Mouse (Mus musculus) small intestine, adult 2 months (tissue): ENCODE data around the gene Gsk3a. TPM values are rescaled to one million over a fixed set of nuclear protein-coding genes. Genes with fewer than 3 reads are reported as not detected.
A peak's percentile ranks its signal among the peaks of the same experiment; 100 is the strongest.

Experiments
- H3K27ac ChIP-seq: fragments of 200-500 bp; 2 replicates; pipeline ENCODE4 v1.5.1; 2012; ENCODE audit warnings: low read depth, low read length, control low read depth, inconsistent platforms; ENCODE audit not compliant: insufficient read depth
- H3K27me3 ChIP-seq: fragments of 200-500 bp; 2 replicates; pipeline ENCODE4 v1.6.1; 2012; ENCODE audit warnings: mild to moderate bottlenecking, moderate library complexity, low read length, inconsistent platforms; ENCODE audit not compliant: control insufficient read depth, insufficient read depth
- H3K36me3 ChIP-seq: fragments of 200-500 bp; 2 replicates; pipeline ENCODE4 v1.6.1; 2012; ENCODE audit warnings: mild to moderate bottlenecking, low read length, control low read depth, inconsistent platforms; ENCODE audit not compliant: control insufficient read depth, insufficient read depth
- H3K4me1 ChIP-seq: fragments of 200-500 bp; 2 replicates; pipeline ENCODE4 v1.6.1; 2012; ENCODE audit warnings: low read length, inconsistent platforms, mixed read lengths; ENCODE audit not compliant: control insufficient read depth, insufficient read depth, insufficient read length
- H3K4me3 ChIP-seq: fragments of 200-500 bp; 2 replicates; pipeline ENCODE4 v1.5.1; 2012; ENCODE audit warnings: low read depth, mild to moderate bottlenecking, control low read depth, inconsistent platforms, low read length, moderate library complexity
- CTCF ChIP-seq: fragments of 200-500 bp; IDR thresholded peaks from 2 replicates; pipeline ENCODE4 v1.5.1; 2012; ENCODE audit warnings: low read depth, mild to moderate bottlenecking, control low read depth, inconsistent platforms, low read length, moderate library complexity, mixed read lengths; ENCODE audit not compliant: insufficient replicate concordance, insufficient read length; ENCODE audit errors: extremely low read depth
- POLR2A ChIP-seq: fragments of 200-500 bp; IDR thresholded peaks from 2 replicates; pipeline ENCODE4 v1.6.1; 2012; ENCODE audit warnings: low read depth, mild to moderate bottlenecking, control low read depth, inconsistent platforms, low read length, moderate library complexity
- WGBS: fragments of 180-500 bp; shearing (Covaris S2); methylation state at CpG from one replicate; pipeline ENCODE4 v1.1.7; 2018; 5-methylcytosine and 5-hydroxymethylcytosine counted together
- polyA plus RNA-seq: library from polyadenylated mRNA; depleted of rRNA; stranded (reverse); fragments of >200 nt; gene quantifications from 2 replicates; pipeline ENCODE4 v1.2.3, GENCODE M21; 2012

The Gsk3a gene
- polyA plus RNA-seq, 1 experiment, result 163 TPM

- Histone ChIP-seq H3K4me1 (no peaks in the 10 kb centered on the region), H3K27me3 (peaks cover 2% of the 10 kb centered on the region; the same call in 1 of the 2 replicates), H3K4me3 (no peak overlapping the region), H3K27ac (no peak overlapping the region), H3K36me3 (no peaks in the 10 kb centered on the region)
- TF ChIP-seq CTCF (peak; percentile 92; the same call in 1 of the 2 replicates), POLR2A (no peak)
- WGBS, result 31% methylated on average over 21 of the region's 21 CpGs
These were observed 49.7 kb downstream of the Gsk3a start for GRCm38 (mm10) chr7:25187662-25188650.

- TF ChIP-seq CTCF (no peak), POLR2A (no peak)
- H3K27me3 ChIP-seq, result peaks cover 35% of the 10 kb centered on the region
- peaks cover 1% of the 10 kb centered on the region for H3K4me1 ChIP-seq
- H3K27ac ChIP-seq, result no peak overlapping the region
- WGBS, result 71% methylated on average over 6 of the region's 6 CpGs
- H3K36me3 ChIP-seq, result no peaks in the 10 kb centered on the region
- H3K4me3 ChIP-seq, result no peak overlapping the region
These were observed 53.6 kb downstream of the Gsk3a start for GRCm38 (mm10) chr7:25184091-25184490.

GRCm38 (mm10) chr7:25181814-25182213 lies 55.8 kb downstream of the Gsk3a start:
- WGBS, result 12% methylated on average over 21 of the region's 21 CpGs
- H3K4me1 ChIP-seq, result peaks cover 5% of the 10 kb centered on the region
- peak overlapping the region; percentile 6; the same call in 1 of the 2 replicates for H3K4me3 ChIP-seq
- H3K36me3 ChIP-seq, result no peaks in the 10 kb centered on the region
- peaks cover 56% of the 10 kb centered on the region for H3K27me3 ChIP-seq
- TF ChIP-seq CTCF, result no peak
- TF ChIP-seq POLR2A, result no peak
- no peak overlapping the region for H3K27ac ChIP-seq

- peak overlapping the region; percentile 6; the same call in 1 of the 2 replicates for H3K4me3 ChIP-seq
- peaks cover 59% of the 10 kb centered on the region for H3K27me3 ChIP-seq
These were observed 56.3 kb downstream of the Gsk3a start for GRCm38 (mm10) chr7:25181331-25181790.

GRCm38 (mm10) chr7:25180512-25180911 lies 57.1 kb downstream of the Gsk3a start:
- H3K27me3 ChIP-seq, result peaks cover 61% of the 10 kb centered on the region
- no peak overlapping the region for H3K4me3 ChIP-seq
- H3K4me1 ChIP-seq, result peaks cover 5% of the 10 kb centered on the region
- TF ChIP-seq POLR2A (no peak), CTCF (no peak)
- H3K36me3 ChIP-seq, result no peaks in the 10 kb centered on the region
- WGBS, result 14% methylated on average over 6 of the region's 6 CpGs
- no peak overlapping the region for H3K27ac ChIP-seq

More at GRCm38 (mm10) chr7:25181331-25181790, 56.3 kb downstream of the Gsk3a start:
- H3K27ac ChIP-seq, result no peak overlapping the region
- H3K36me3 ChIP-seq, result no peaks in the 10 kb centered on the region
- WGBS, result 3% methylated on average over 15 of the region's 15 CpGs
- peaks cover 5% of the 10 kb centered on the region for H3K4me1 ChIP-seq
- TF ChIP-seq CTCF (peak; percentile 72; the same call in 1 of the 2 replicates), POLR2A (no peak; the same call in 1 of the 2 replicates)

GRCm38 (mm10) chr7:25179606-25180161 lies 58.0 kb downstream of the Gsk3a start, which contains the start of gene Pou2f2:
Gene Pou2f2, minus strand, starts transcription at chr7:25179726.
- no peak for TF ChIP-seq CTCF
- TF ChIP-seq POLR2A, result no peak
- 1% methylated on average over 50 of the region's 56 CpGs for WGBS
- Histone ChIP-seq H3K4me1 (peaks cover 5% of the 10 kb centered on the region), H3K4me3 (peak within 1 kb of the TSS; percentile 54), H3K27ac (no peak within 1 kb of the TSS), H3K27me3 (peaks cover 61% of the 10 kb centered on the region), H3K36me3 (no peaks in the 10 kb centered on the region)
